Mouse (Mus musculus): ENCODE results near the gene Oas1g.

DNA sequence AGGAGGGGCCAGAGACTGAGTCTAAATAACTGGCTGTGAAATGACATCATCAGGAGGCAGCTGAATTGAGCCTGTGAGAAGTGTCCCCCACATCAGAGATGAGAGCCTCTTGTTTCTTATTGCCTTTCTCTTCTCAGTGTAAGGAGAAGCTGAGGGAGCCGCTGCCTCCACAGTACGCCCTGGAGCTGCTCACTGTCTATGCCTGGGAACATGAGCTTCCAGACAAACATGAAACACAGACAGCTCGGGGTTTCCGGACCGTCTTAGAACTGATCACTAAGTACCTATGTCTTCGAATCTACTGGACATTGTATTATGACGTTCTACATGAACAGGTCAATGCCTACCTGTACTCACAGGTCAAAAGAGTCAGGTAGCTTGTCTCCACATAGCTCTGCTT is 16.6 kb downstream of the Oas1g start:
- TF ChIP-seq CTCF (IDR thresholded peaks at IDR 0.05; ENCODE audit: insufficient read depth, low read depth, low read length): no peak
- no peak for TF ChIP-seq POLR2A (IDR thresholded peaks at IDR 0.05; ENCODE audit: insufficient read depth, low read depth, low read length)

All from olfactory bulb, adult 2 months (tissue).